Mouse (Mus musculus) stomach, embryonic 14.5 days (tissue): ENCODE measurements at regions not wholly inside any gene's neighbourhood (a gene's known extent, or its start where the extent isn't known, plus 50 kb on each side); places are given as distances from the start of the nearest gene placed in this dataset.

Source experiments
- ATAC-seq: fragments of 200-750 bp; cut with Nextera tagmentation; 2 replicates; pipeline ENCODE4 v1.8.0; 2017; ENCODE audit warnings: low read depth, moderate TSS enrichment; ENCODE audit not compliant: insufficient number of reproducible peaks, insufficient read depth, low FRiP score
- H3K27ac ChIP-seq: fragments of 300-500 bp; sonication (generic); 2 replicates; pipeline ENCODE4 v1.5.1; 2014; ENCODE audit warnings: mild to moderate bottlenecking, low read length, moderate library complexity, mixed read lengths
- H3K27me3 ChIP-seq: fragments of 300-500 bp; sonication (generic); 2 replicates; pipeline ENCODE4 v1.6.1; 2014; ENCODE audit warnings: low read length, control low read depth, mixed read lengths; ENCODE audit not compliant: control insufficient read depth, insufficient read depth
- H3K36me3 ChIP-seq: fragments of 300-500 bp; sonication (generic); 2 replicates; pipeline ENCODE4 v1.6.1; 2014; ENCODE audit warnings: mild to moderate bottlenecking, control low read depth, low read length, moderate library complexity, mixed read lengths; ENCODE audit not compliant: control insufficient read depth, insufficient read depth
- H3K4me1 ChIP-seq: fragments of 300-500 bp; sonication (generic); 2 replicates; pipeline ENCODE4 v1.6.1; 2014; ENCODE audit warnings: low read length, control low read depth, mixed read lengths; ENCODE audit not compliant: control insufficient read depth, insufficient read depth
- H3K4me2 ChIP-seq: fragments of 300-500 bp; sonication (generic); replicated peaks from 2 replicates; pipeline ENCODE4 v1.6.1; 2014; ENCODE audit warnings: low read depth, low read length, control low read depth
- H3K4me3 ChIP-seq: fragments of 300-500 bp; sonication (generic); 2 replicates; pipeline ENCODE4 v1.5.1; 2014; ENCODE audit warnings: low read depth, low read length, control low read depth
- H3K9ac ChIP-seq: fragments of 300-500 bp; sonication (generic); replicated peaks from 2 replicates; pipeline ENCODE4 v1.6.1; 2014; ENCODE audit warnings: low read depth, mild to moderate bottlenecking, control low read depth, low read length, moderate library complexity, mixed read lengths
- H3K9me3 ChIP-seq: fragments of 300-500 bp; sonication (generic); 2 replicates; pipeline ENCODE4 v1.6.1; 2016; ENCODE audit warnings: low read depth, low read length, control low read depth; ENCODE audit not compliant: control insufficient read depth
- WGBS: fragments of 180-500 bp; shearing (Covaris S2); extraction: QIAGEN DNeasy Blood & Tissue Kit; methylation state at CpG from one replicate; pipeline ENCODE4 v1.1.7; 2014; 5-methylcytosine and 5-hydroxymethylcytosine counted together

GRCm38 (mm10) chr17:16516173-16516572 is 547.7 kb upstream of the Zfp960 start:
- H3K27me3 ChIP-seq, result no peaks in the 10 kb centered on the region
- no peak for ATAC-seq
- no peak overlapping the region for H3K27ac ChIP-seq
- no peaks in the 10 kb centered on the region for H3K4me1 ChIP-seq
- no peak overlapping the region for H3K4me2 ChIP-seq
- H3K36me3 ChIP-seq, result no peaks in the 10 kb centered on the region
- H3K4me3 ChIP-seq, result no peak overlapping the region
- no peak overlapping the region for H3K9ac ChIP-seq
- no peaks in the 10 kb centered on the region for H3K9me3 ChIP-seq

- no peaks in the 10 kb centered on the region for H3K36me3 ChIP-seq
- WGBS, result 80% methylated on average over 5 of the region's 5 CpGs
- H3K4me1 ChIP-seq, result no peaks in the 10 kb centered on the region
- H3K4me2 ChIP-seq, result no peak overlapping the region
- H3K27ac ChIP-seq, result no peak overlapping the region
- no peaks in the 10 kb centered on the region for H3K27me3 ChIP-seq
- H3K9ac ChIP-seq, result no peak overlapping the region
- no peak overlapping the region for H3K4me3 ChIP-seq
- ATAC-seq, result no peak
- H3K9me3 ChIP-seq, result no peaks in the 10 kb centered on the region
Measured at GRCm38 (mm10) chr17:16493951-16494350, 570.0 kb upstream of the Zfp960 start.

DNA sequence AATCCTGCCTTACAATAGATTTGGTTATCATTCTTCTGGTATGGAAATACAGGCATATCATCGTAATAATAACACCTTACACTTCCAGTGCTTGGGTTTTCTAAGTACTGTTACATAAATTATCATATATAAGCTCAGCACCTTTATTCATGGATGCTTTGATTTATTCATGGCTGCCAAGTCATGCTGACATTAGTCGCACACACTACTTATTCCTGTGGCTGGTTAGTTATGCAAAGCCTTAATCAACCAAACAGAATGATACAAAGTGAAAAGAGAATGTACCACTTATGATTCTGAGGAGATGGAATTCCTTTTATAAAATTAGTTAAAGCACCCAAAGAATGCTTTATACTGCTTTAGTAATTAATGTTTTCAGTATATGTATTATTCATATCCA is 570.4 kb upstream of the Zfp960 start:
- Histone ChIP-seq H3K27ac (no peak overlapping the region), H3K9me3 (no peaks in the 10 kb centered on the region), H3K4me3 (no peak overlapping the region), H3K4me1 (no peaks in the 10 kb centered on the region), H3K36me3 (no peaks in the 10 kb centered on the region), H3K27me3 (no peaks in the 10 kb centered on the region), H3K9ac (no peak overlapping the region), H3K4me2 (no peak overlapping the region)
- ATAC-seq, result no peak
- WGBS, result 88% methylated on average over 2 of the region's 2 CpGs

DNA sequence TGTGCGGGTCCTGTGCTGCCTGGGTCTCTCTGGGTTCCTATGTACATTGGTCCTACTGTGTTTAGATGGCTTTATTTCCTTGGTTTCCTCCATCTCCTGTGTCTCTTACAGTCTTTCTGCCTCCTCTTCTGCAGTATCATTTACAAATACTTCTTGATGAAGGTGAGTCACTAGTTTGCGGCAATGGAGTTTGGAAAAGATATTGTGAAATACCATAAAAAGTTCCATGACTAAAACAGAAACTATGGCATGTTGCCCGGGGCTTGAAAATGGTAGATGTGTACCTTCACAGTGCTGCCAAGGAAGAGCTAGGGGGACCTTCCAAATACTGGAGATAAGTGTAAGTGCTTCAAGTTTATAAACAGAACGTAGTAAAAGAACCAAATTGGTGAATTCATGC is 571.4 kb upstream of the Zfp960 start:
- Histone ChIP-seq H3K27me3 (no peaks in the 10 kb centered on the region), H3K27ac (no peak overlapping the region), H3K4me2 (no peak overlapping the region), H3K4me3 (no peak overlapping the region), H3K9me3 (no peaks in the 10 kb centered on the region), H3K36me3 (no peaks in the 10 kb centered on the region), H3K4me1 (no peaks in the 10 kb centered on the region), H3K9ac (no peak overlapping the region)
- WGBS, result 87% methylated on average over 4 of the region's 4 CpGs
- ATAC-seq, result no peak

- WGBS, result 86% methylated on average over 5 of the region's 5 CpGs
- Histone ChIP-seq H3K4me2 (no peak overlapping the region), H3K27me3 (no peaks in the 10 kb centered on the region), H3K9me3 (no peaks in the 10 kb centered on the region), H3K36me3 (no peaks in the 10 kb centered on the region), H3K4me1 (no peaks in the 10 kb centered on the region), H3K4me3 (no peak overlapping the region), H3K27ac (no peak overlapping the region), H3K9ac (no peak overlapping the region)
- no peak for ATAC-seq
Measured at GRCm38 (mm10) chr17:16486355-16486754, 577.6 kb upstream of the Zfp960 start.

DNA sequence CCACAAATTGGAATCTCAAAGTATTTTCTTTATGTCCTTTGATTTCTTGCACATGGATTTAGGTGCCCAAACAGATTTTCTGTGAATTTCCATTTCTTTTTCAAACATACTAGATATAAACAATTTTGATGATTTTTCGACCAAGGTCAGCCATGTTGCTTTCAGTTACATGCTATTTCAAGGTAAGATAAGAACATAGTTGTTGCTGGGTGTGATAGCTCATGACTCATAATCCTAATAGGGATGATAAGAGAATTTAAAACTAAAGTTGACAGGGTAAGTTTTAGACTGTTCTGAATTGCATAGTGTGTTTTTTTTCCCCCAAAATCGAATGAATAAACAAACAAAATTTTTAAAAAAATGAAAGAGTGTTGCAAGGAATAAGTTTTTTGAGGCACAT is 579.9 kb upstream of the Zfp960 start:
- H3K4me1 ChIP-seq, result no peaks in the 10 kb centered on the region
- WGBS, result 73% methylated on average over 2 of the region's 2 CpGs
- no peak for ATAC-seq
- H3K36me3 ChIP-seq, result no peaks in the 10 kb centered on the region
- no peak overlapping the region for H3K4me2 ChIP-seq
- H3K27ac ChIP-seq, result no peak overlapping the region
- no peak overlapping the region for H3K4me3 ChIP-seq
- no peak overlapping the region for H3K9ac ChIP-seq
- no peaks in the 10 kb centered on the region for H3K9me3 ChIP-seq
- no peaks in the 10 kb centered on the region for H3K27me3 ChIP-seq

GRCm38 (mm10) chr17:16481722-16482121 is 582.2 kb upstream of the Zfp960 start:
- Histone ChIP-seq H3K4me2 (no peak overlapping the region), H3K9me3 (no peaks in the 10 kb centered on the region), H3K27me3 (no peaks in the 10 kb centered on the region), H3K27ac (no peak overlapping the region), H3K4me1 (no peaks in the 10 kb centered on the region), H3K36me3 (no peaks in the 10 kb centered on the region), H3K9ac (no peak overlapping the region), H3K4me3 (no peak overlapping the region)
- 91% methylated on average over 3 of the region's 3 CpGs for WGBS
- ATAC-seq, result no peak

- Histone ChIP-seq H3K9ac (no peak overlapping the region), H3K9me3 (no peaks in the 10 kb centered on the region), H3K4me3 (no peak overlapping the region), H3K27me3 (no peaks in the 10 kb centered on the region), H3K4me2 (no peak overlapping the region), H3K27ac (no peak overlapping the region), H3K36me3 (no peaks in the 10 kb centered on the region), H3K4me1 (no peaks in the 10 kb centered on the region)
- WGBS, result 68% methylated on average over 1 of the region's 1 CpGs
- ATAC-seq, result no peak
Measured at GRCm38 (mm10) chr17:16480579-16480978, 583.3 kb upstream of the Zfp960 start.

- Histone ChIP-seq H3K9ac (no peak overlapping the region), H3K36me3 (no peaks in the 10 kb centered on the region), H3K4me1 (no peaks in the 10 kb centered on the region), H3K27me3 (no peaks in the 10 kb centered on the region), H3K27ac (no peak overlapping the region), H3K4me2 (no peak overlapping the region), H3K9me3 (no peaks in the 10 kb centered on the region), H3K4me3 (no peak overlapping the region)
- no peak for ATAC-seq
Measured at GRCm38 (mm10) chr17:16461208-16461607, 602.7 kb upstream of the Zfp960 start.
